Mouse (Mus musculus) cerebellum, adult 9-11 months (tissue): ENCODE measurements around the gene Irf8.
"Not testable (repeated sequence)": the region's sequence is repeated elsewhere in the genome, so short reads cannot be mapped to it uniquely, and the experiment has no call there.

Experiments used
- DNase-seq: peaks from one replicate; pipeline ENCODE4 v3.0.0; 2022

The Irf8 gene

DNA sequence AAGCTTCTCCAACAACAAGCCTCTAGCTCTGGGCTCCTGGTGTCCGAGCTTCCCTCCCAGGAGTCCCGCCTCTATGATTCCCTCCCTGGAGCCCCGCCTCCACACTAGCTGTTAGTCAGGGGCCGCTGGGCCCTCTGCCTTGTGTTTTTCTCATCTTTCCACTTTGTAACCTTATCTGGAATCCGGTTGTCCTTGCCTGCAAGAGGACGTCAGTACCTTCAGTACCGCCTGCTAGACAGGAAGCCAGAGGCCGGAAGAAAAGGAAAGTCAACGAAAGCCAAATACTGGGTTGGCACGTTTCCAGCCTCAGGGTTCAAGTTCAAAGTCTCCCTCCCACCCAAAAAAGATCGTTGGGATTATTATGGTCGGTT lies 15.9 kb downstream of the Irf8 start:
- no peak for DNase-seq

DNA sequence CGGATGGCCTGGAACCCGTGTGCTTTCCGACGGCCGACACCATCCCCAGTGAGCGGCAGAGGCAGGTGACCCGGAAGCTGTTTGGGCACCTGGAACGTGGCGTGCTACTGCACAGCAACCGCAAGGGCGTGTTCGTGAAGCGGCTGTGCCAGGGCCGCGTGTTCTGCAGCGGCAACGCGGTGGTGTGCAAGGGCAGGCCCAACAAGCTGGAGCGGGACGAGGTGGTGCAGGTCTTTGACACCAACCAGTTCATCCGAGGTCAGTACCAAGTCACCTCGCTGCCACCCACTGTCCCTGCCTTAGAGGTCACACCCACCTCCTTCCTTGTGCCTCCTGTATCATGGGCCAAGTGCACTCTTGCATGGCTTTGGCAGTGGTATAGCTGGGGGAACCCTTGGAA lies 17.3 kb downstream of the Irf8 start:
- no peak for DNase-seq

DNA sequence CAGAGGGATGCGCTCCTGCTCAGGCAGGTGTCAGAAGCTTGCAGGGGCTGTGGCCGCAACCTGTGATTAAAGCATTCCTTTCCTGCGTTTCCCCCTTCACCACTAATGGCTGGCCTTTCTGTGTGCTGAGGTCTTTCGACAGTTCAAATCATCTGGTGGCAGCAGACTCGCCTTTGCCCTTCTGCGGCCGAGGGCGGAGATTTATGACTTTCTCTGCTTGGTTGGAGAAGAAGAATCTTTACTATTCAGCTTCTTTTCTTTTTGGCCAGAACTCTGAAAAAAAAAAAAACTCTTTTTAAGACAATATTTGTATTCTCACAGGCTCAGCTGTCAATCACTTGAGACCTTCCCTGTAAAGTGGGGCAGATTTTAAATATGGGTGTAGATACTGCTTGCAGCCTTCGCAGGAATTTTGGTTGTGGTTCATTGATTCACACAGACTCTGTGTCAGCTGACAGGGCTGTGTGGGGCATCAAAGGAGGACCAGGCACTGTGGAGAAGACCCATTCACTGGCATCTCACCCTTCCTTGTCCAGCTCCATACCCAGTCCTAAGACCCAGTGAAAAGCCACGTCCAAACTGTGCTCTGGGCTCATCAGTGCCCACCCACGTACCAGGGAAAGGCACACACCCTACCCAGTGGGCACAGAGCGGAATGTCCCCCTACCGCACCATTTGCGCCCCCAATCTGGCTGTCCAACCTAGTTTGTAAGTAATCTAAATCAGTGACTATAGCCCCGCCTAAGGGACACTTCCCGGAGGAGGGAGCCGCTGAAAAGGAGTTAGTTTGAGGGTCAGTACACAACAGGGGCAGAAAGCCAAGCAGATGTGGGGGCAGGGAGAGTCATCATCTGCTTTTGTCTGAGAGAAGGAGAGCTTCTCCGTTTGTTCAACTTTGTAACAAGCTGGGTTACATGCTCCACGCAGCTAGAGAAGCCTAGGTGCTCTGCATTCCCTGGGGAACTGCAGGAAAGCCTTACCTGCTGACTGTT lies 19.4 kb downstream of the Irf8 start:
- DNase-seq = no peak

GRCm38 (mm10) chr8:120758005-120758404 lies 21.8 kb downstream of the Irf8 start:
- DNase-seq = no peak

DNA sequence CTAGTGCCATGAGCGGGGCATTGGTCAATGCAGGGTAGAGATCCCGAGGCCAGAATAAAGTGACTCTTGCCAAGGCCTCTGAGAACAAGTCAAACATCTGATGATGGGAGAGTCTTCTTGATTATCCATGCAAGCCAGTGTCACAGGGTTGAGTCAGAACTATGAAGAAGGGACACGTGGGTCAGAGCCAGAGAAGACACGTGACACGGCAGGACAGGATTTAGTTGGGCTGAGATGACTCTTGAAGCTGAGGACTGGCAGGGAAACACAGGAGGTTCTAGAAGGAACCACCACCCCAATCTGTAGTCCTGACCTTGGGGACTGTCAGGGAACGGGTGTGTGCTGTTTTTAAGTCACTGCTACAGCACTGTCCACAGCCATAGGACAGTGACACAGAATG lies 23.7 kb downstream of the Irf8 start:
- DNase-seq = no peak

DNA sequence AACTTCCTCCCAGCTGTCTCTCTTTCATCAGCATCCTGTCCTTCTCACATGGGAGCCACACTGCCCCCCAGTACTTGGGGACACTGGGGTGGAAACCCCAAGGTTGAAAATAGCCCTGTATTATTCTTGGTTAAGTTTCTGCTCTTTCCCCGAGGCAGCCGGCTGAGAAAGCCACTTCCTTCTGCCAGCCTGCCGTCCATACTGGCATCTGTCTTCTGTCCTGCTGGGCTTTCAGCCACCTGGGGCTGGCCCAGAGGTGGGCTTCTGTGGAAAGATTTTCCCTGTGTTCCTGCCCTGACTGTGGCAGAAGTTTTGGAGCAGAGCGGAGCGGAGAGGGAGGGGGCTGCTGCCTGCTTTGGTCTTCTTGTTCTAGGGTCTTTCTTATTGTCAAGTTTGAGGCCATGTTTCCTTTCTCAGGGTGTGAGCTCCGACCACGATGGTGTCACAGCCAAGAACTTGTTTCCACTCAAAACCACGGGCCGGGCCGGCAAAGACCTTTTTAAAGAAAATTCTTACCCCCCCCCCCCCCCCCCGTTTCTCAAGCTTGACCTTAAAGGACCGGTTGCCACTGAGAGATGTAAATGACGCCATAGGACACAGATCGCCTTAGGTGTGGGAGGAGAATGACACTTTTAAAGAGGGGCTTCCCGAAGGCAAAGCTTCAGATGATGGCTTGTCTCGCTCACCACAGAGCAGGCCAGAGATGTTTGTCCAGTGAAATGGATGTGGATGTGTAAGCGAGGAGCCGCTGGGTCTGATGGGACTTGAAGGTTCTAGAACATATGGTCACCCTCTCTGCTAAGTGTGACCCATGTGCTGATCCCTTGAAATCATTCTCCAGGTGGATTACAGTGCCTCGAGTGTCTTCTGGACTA lies 24.4 kb downstream of the Irf8 start:
- DNase-seq = no peak

GRCm38 (mm10) chr8:120763267-120763666 lies 27.1 kb downstream of the Irf8 start:
- DNase-seq = no peak

- DNase-seq = no peak
These were observed 28.5 kb downstream of the Irf8 start for GRCm38 (mm10) chr8:120764638-120765037.

DNA sequence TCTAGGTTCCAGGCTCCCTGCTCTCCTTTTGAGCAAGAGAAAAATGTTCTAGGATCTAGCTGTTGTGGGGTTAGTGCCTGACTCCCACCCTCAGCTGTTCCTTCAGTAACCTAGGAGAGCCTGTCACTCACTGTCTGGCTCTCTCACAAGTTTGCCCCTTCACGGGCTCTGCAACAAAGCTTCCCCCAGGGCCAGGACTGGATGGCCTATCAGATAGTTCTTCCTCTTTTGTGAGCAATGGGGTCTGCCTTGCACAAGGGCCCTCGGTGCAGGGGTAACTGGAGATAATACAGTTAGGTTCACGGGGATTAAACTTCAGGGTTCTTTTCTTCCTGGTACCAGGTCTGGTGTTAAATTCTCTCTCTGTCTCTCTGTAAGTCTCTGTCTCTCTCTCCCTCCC lies 30.5 kb downstream of the Irf8 start:
- DNase-seq = no peak

DNA sequence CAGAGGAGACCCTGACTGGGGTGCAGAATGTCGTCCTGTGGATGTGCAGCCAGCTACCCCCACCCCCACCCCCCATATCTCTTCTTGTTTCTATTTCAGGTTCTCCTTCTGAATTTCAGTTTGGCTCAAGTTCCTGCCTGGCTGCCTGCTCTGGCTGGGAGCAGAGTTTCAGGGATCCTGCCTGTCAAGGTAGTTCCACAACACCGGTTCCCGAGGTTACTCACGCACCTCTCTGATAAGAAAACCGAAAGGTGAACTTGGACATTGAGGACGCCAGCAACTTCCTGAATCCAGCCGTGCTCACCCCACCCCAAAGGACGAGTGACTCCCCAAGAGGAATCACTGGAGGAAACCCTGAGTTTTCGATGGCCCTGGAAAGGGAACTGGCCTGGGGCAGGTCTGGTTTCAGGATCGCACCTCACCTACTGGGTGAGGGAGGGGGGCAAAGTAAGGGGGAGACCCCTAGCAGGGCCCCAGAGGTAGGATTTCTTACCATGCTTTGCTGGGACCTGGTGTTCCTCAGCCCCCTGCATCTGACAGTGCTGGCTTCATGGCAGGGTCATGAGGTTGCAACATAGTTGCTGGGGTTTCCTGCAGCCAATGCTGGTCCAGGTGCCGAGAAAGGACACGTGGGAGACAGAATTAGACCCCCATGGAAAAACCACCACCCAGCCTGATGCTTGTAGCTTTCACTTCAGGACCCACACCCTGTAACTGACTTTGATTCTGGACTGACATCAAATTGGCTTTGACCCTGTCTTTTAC lies 32.5 kb downstream of the Irf8 start:
- no peak for DNase-seq

- no peak for DNase-seq
These were observed 41.0 kb downstream of the Irf8 start for GRCm38 (mm10) chr8:120777184-120777583.

DNA sequence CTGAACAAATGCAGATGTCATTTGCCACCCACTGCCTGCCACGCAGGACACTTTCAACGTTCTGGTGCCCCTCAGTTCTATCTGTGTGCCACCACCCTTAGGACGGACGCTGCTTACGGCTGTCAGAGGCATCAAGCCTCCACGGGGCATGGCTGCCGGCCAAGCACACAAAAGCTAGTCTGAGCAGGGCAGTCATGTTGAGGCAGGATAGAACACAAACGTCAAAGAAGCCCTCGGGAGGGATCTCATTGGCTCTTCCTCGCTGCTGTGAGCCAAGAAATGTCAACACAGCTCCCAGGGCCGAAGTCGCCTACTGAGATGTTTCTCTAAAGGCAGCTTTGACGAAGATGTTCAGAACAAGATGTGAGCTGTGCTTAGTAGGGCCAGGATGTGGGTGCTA lies 41.6 kb downstream of the Irf8 start:
- no peak for DNase-seq

- no peak for DNase-seq
These were observed 42.9 kb downstream of the Irf8 start for GRCm38 (mm10) chr8:120779106-120779505.

DNA sequence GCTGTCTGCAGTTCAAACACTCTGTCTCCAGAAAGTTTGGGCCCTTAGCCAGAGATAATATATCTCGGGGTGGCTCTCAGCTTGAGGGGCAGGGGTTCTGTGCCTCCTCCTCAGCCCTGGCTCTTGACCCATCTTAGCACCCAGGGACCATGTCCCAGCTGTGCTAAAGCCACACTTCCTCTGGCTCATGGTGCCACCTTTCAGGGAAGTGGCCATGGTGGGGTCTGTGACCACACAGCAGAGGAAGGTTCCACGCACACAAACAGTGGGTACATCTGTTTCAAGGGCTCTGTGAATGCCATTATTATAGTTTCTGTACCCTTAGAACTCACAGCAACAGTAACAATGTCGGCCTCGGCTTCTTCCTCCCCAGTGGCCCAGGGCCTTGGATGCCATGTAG lies 47.6 kb downstream of the Irf8 start:
- DNase-seq = no peak

DNA sequence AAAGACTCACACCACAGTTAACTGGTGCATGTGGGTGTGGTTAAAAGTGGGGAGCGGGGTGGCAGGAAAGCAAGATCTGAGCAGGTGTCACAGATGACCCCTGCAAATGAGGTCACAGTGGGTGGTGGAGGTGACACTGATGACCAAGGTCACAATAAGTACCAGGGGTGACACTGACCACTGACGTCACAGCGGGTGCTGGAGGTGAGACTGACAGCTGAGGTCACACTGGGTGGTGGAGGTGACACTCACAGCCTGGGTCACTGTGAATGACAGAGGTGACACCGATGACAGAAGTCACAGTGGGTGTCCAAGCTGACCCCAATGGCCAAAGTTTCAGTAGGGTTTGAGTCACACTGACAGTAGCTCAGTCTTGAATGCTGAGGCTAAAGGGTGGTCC lies 50.6 kb downstream of the Irf8 start:
- no peak for DNase-seq

GRCm38 (mm10) chr8:120787631-120788030 lies 51.5 kb downstream of the Irf8 start:
- no peak for DNase-seq

GRCm38 (mm10) chr8:120792710-120793109 lies 56.6 kb downstream of the Irf8 start:
- no peak for DNase-seq

- DNase-seq = peak; percentile 34
These were observed 59.9 kb downstream of the Irf8 start for GRCm38 (mm10) chr8:120795944-120796635.

GRCm38 (mm10) chr8:120797019-120797727 lies 61.0 kb downstream of the Irf8 start:
- no peak for DNase-seq

- no peak for DNase-seq
These were observed 64.2 kb downstream of the Irf8 start for GRCm38 (mm10) chr8:120800308-120800865.

DNA sequence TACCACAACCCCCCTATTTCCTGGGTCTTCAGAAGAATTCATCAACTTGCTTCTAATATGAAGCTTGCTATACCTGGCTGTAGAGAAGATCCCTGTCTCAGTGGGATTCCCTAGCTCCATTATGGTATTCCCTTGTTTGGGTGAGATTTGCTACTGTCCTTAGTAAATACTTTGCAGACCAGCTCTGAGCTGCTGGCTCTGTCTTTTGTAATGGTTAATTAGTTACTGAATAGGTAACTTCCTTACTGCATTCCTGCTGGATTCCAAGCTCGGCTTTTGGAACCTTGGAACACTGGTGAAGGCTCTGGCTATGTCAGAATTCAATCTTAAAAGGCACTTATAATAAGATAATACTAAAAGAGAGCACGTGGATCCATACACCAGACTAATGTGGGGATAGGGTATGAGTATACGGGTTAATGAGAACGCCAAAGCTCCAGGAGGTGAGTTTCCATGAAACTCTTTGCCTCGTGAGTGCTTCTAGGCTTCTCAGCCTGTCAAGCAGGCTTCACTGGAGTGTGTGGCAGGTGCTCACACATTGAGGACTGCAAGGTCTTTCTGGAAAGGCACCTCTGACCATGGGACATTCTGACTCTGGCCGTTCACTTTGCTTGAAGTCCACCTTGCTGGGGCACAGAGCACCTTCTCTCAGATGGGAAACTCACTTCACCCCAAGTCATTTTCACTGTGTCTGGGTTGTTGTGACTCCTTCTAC lies 67.7 kb downstream of the Irf8 start:
- DNase-seq = not testable (repeated sequence)
